Mouse (Mus musculus) erythroblast, adult 5-6 weeks (primary cell): ENCODE data around the gene Gm3149. TPM values are rescaled to one million over a fixed set of nuclear protein-coding genes. Genes with fewer than 3 reads are reported as not detected.
"Not testable (repeated sequence)": the region's sequence is repeated elsewhere in the genome, so short reads cannot be mapped to it uniquely, and the experiment has no call there.

Experiments used
- ATAC-seq: replicated peaks from 2 replicates; pipeline ENCODE4 v1.8.0; 2016; ENCODE audit warnings: moderate number of reproducible peaks, mild to moderate bottlenecking, moderate TSS enrichment, inconsistent platforms; ENCODE audit not compliant: poor library complexity, low FRiP score, severe bottlenecking
- total RNA-seq, 2 experiments: library from RNA; stranded (forward) in 1 of 2; stranded (reverse) in 1 of 2; fragments of 150-400 nt in 1 of 2; fragments of 200-764, 138-1000 nt in 1 of 2; gene quantifications; 2 replicates each; pipeline versions ENCODE4 v1.2.3 to v1.2.4; 2015 to 2017; ENCODE audit warnings: low replicate concordance in 2 of 2

Gm3149 gene
- not detected in 2 replicates for total RNA-seq (2015; ENCODE audit: low replicate concordance)
- total RNA-seq (2017; ENCODE audit: low replicate concordance): not detected in 2 replicates

DNA sequence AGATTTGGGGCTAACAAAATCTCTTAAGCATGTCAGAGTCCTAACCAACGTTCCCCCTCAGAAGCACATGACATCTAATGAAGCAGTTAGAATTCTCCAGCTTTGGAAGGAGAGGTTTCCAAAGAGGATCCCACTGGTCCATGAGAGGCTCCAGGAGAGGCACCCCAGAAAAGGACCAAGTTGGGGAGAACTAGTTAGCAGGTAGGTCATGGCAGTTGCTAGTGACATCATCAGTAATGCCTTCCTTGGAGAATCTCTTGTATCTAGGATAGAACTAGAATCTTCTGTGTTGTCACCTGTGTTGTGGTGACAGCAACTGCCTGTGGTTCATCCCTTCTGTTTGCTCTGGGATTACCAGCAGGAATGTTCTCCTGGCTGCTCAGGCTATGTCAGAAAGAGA is at the start of gene Gm3149:
Gm3149 (plus strand) TSS at position 301 of the 400 bp plus-strand sequence.
- not testable (repeated sequence) for ATAC-seq

DNA sequence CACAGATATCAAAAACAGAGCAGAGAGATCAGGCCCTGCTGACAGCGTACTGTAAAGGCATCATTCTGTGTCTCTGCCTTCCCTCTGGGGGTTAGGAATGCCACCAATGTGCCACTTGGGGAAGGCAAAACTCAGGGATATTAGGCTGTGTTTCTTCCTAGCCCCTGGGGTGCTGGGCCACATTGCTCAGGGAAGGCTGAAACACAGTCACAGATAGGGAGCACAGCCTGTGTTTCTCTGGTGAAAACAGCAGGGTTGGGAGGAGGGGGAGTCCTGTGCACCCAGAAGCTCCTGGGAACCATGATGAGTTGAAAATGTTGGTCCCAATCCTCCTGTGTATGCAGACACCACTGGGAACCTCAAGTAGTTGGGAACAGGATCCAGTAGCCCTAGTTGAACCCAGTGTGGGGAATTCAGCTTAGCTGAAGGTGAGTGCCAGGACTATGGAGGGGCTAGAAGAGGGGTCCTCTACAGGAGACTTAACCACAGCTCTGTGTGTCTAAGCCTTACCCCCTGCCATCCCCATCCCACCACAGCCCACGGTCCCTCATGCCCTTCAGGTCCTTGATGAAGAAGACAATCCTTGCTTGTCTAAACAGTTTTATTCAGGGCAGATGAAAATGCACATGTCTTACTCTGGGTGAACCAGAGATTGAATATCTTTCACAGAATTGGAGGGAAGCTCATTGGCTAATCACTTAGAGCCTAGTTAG is 47.7 kb upstream of the Gm3149 start:
- ATAC-seq: not testable (repeated sequence)

DNA sequence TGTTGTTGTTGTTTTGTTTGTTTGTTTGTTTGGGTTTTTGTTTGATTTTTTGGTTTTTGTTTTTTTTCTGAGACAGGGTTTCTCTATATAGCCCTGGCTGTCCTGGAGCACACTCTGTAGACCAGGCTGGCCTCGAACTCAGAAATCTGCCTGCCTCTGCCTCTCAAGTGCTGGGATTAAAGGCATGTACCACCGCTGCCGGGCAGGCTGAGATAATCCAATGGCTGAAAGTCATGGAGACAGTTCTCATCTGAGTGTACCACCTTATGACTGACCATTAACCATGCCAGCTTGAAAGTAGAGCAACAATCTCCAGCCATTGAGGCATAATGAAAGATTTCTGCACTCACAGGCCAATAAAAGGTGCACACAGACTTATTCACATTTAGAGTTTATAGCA is 37.3 kb upstream of the Gm3149 start:
- not testable (repeated sequence) for ATAC-seq

DNA sequence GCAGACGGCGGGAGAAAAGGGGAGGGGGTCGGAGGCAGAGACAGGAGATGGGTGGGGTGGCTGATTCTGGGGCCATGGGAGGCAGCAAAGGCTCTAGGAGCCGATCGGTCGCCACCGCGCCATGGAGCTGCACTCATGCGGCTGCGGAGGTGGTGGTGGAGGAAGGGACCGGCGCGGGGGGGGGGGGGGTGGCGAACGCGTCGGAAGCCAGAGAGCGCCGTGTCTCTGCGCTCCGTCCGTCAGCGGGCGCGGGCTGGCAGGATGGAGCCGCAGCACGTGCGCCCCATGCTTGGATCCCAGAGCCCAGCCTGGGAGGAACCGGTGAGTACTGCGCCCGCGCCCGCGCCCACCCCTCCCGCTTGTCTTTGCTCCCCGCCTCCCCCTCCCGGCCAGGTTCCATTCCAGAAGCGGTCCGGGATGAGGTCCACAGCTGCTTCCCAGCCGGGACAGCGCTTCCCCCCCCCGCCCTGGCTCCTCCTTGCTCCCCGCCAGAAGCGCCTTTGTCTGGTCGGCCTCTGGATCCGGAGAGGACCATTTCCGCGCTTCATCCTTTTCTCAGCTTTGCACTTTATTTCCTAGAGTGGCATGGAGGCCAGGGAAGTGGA is 17.5 kb downstream of the Gm3149 start, which contains the start of gene 2610042L04Rik:
2610042L04Rik (plus strand) TSS at position 288 of the 605 bp plus-strand sequence.
- ATAC-seq: not testable (repeated sequence)

DNA sequence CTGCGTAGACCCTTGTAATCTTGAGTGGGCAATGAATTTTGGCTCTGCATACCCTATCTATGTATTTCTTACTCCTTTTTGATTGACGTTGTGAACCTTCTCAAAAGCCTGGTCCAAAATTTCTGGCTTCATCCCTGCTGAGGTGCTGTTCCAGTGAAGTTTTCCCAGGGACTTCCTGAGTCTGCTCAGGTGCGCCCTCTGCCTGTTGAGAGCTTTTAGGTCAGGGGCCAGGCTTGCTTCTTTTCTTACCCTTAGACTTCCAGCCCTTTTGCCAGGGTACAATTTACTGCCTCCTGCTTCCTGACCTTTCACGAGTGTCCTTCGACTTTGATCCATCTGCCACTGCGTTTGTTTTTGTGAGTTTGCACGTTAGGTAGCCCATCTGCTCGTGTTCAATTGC is 18.4 kb downstream of the Gm3149 start:
- ATAC-seq: not testable (repeated sequence)

DNA sequence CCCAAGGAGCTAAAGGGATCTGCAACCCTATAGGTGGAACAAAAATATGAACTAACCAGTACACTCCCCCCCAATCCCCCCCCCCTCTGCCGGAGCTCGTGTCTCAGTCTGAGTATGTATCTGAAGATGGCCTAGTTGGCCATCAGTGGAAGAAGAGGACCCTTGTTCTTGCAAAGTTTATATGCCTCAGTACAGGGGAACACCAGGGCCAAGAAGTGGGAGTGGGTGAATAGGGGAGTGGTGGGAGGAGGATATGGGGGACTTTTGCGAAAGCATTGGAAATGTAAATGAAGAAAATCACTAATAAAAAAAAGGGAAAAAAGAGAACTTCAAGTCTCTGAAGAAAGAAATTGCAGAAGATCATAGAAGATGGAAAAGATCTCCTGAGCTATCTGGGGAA is 51.9 kb downstream of the Gm3149 start:
- not testable (repeated sequence) for ATAC-seq

DNA sequence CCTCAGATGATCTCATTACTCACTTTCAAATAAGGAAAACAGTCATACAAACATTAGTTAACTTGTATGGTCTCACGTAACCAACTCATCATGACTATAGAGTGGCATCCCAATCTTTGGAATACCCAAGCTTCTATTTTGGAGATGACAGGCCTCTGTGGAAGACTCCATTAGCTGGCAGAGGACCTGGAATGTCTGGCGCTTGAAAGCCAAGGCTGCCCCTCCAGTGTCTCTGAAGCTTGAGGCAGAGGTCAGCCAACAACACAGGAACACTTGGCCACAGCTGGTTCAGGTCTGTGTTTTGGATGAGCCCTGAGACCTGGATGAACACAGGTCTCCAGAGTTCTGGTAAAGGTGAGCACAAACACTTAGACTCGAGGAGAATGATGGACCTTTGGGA is 52.6 kb downstream of the Gm3149 start:
- ATAC-seq: not testable (repeated sequence)

Other genes starting within 250 kb of the Gm3149 start
- not detected in 2 replicates for gene Gm3115, start 233.2 kb upstream of the Gm3149 start, total RNA-seq (2015; ENCODE audit: low replicate concordance)
- not detected in 2 replicates for gene Gm3115, start 233.2 kb upstream of the Gm3149 start, total RNA-seq (2017; ENCODE audit: low replicate concordance)
- not detected in 2 replicates for gene Gm8108, start 206.8 kb upstream of the Gm3149 start, total RNA-seq (2015; ENCODE audit: low replicate concordance)
- gene Gm8108, start 206.8 kb upstream of the Gm3149 start, total RNA-seq (2017; ENCODE audit: low replicate concordance): not detected in 2 replicates
- gene Gm3127, start 152.3 kb upstream of the Gm3149 start, total RNA-seq (2015; ENCODE audit: low replicate concordance): not detected in 2 replicates
- not detected in 2 replicates for gene Gm3127, start 152.3 kb upstream of the Gm3149 start, total RNA-seq (2017; ENCODE audit: low replicate concordance)
- not detected in 2 replicates for gene Gm2974, start 134.7 kb upstream of the Gm3149 start, total RNA-seq (2015; ENCODE audit: low replicate concordance)
- gene Gm2974, start 134.7 kb upstream of the Gm3149 start, total RNA-seq (2017; ENCODE audit: low replicate concordance): not detected in 2 replicates
- gene Gm3138, start 67.7 kb upstream of the Gm3149 start, total RNA-seq (2015; ENCODE audit: low replicate concordance): not detected in 2 replicates
- gene Gm3138, start 67.7 kb upstream of the Gm3149 start, total RNA-seq (2017; ENCODE audit: low replicate concordance): 2.2 TPM in 1 of 2 replicates, not detected in the other
- not detected in 2 replicates for gene 2610042L04Rik, start 17.5 kb downstream of the Gm3149 start, total RNA-seq (2015; ENCODE audit: low replicate concordance)
- not detected in 2 replicates for gene 2610042L04Rik, start 17.5 kb downstream of the Gm3149 start, total RNA-seq (2017; ENCODE audit: low replicate concordance)
- gene Gm3159, start 80.2 kb downstream of the Gm3149 start, total RNA-seq (2015; ENCODE audit: low replicate concordance): not detected in 2 replicates
- gene Gm3159, start 80.2 kb downstream of the Gm3149 start, total RNA-seq (2017; ENCODE audit: low replicate concordance): not detected in 2 replicates
- not detected in 2 replicates for gene Gm3164, start 98.2 kb downstream of the Gm3149 start, total RNA-seq (2015; ENCODE audit: low replicate concordance)
- gene Gm3164, start 98.2 kb downstream of the Gm3149 start, total RNA-seq (2017; ENCODE audit: low replicate concordance): not detected in 2 replicates
- not detected in 2 replicates for gene Gm3173, start 113.7 kb downstream of the Gm3149 start, total RNA-seq (2015; ENCODE audit: low replicate concordance)
- not detected in 2 replicates for gene Gm3173, start 113.7 kb downstream of the Gm3149 start, total RNA-seq (2017; ENCODE audit: low replicate concordance)
- gene Gm3182, start 164.5 kb downstream of the Gm3149 start, total RNA-seq (2015; ENCODE audit: low replicate concordance): not detected in 2 replicates
- not detected in 2 replicates for gene Gm3182, start 164.5 kb downstream of the Gm3149 start, total RNA-seq (2017; ENCODE audit: low replicate concordance)
- gene Gm3047, start 238.1 kb downstream of the Gm3149 start, total RNA-seq (2015; ENCODE audit: low replicate concordance): not detected in 2 replicates
- not detected in 2 replicates for gene Gm3047, start 238.1 kb downstream of the Gm3149 start, total RNA-seq (2017; ENCODE audit: low replicate concordance)